Mouse (Mus musculus): ENCODE data around the gene Gm21976.

The Gm21976 gene

DNA sequence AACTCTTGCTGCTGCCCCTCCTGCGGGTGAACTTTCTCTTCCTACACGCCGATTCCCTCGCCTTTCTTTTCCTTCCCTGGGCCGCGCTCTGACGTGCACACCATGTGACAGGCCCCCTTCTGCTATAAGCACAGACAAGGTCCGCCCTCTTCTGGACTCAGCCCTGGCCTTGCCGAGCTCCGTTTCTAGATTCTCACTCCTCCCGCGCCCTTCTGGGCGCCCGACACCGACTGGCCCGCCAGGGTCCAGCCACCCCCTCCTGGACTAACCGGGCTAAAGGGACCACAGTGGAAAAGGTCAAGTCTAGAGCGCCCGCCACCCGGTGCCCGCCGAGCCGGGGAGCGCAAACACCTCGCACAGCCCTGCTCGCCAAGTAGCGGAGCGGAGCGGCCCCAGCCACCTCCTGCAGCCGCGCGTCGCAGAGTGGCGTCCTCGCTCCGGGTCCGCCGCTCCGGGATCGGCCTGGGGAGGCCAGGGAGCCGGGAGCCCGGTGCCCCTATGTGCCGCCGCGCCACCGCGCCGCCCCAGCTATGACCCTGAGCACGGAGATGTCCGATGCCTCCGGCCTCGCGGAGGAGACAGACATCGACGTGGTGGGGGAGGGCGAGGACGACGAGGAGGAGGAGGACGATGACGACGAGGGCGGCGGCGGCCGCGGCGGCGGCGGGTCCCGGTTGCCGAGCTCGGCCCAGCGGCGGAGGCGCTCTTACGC lies 74.6 kb downstream of the Gm21976 start, which contains the start of gene Foxd1:
Gene Foxd1 (plus strand): TSS at position 153 of the 712 bp plus-strand sequence.
- peak in 1 of 2 experiments; percentile 2 for DNase-seq (ENCODE audit: low spot score in 2 of 2)

GRCm38 (mm10) chr13:98354871-98355558 lies 75.3 kb downstream of the Gm21976 start:
- DNase-seq (ENCODE audit: low spot score in 2 of 2) = peak in 1 of 2 experiments; percentile 15

DNA sequence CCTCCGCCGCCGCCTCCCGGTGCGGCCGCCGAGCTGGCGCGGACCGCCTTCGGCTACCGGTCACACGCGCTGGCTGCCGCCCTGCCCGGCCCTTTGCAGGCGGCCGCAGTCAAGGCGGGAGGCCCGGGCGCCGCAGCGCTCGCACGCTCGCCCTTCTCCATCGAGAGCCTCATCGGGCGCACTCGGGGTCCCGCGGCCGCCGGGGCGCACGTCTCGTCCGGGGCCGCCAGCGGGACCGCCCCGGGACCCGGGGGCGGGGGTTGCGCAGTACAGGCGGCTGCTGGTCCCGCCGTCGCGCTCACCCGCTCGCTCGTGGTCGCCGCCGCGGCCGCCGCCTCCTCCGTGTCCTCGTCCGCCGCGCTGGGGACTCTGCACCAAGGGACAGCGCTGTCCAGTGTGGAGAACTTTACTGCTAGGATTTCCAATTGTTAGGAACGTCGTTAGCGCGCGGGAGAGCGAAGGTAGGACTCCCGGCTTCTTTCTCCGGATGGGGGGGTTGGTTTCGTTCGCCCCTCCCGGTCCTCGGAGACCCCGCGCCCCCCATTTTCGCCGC lies 75.9 kb downstream of the Gm21976 start:
- peak in 1 of 2 experiments; percentile 6 for DNase-seq (ENCODE audit: low spot score in 2 of 2)

DNA sequence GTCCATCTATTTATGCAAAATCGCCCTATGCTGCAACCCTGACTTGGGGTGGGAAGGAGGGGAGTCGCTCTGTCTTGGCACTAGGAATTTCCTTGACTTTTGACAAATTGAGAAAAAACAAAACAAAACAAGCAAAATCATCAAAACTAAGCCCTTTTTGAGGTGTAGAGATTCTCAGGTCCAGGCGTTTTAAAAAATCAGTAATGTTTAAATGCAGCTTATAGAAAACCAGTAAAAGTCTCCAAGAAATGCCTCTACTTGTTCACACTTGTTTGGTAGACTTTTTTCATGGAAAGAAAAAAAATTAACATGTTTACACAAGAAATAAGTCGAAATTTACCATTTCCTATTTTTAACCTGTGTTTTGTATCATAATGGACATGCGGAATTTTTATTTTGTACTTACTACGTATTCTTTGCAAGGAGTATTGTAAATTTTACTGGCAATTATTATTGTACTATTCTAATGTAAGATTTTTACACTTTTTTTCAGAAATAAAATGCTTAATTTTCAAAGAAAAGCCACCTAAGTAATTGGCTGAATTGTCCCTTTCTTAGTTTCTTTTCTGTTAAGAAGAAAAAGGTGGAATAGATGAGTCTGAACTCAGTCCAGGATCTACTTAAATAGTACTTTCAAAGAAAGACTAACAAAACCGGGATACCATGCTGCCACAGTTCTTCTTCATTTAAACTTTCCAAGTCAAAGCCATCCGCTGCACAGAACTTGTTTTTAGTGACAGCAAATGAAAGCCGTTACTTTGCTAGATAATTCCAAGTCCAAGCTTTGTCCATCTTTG lies 76.7 kb downstream of the Gm21976 start:
- DNase-seq (ENCODE audit: low spot score in 2 of 2) = no peak
